Mouse (Mus musculus) brain, adult 2 months (tissue): ENCODE results near the gene Ism2.

Source experiments
- DNase-seq: peaks from one replicate; pipeline ENCODE4 v3.0.0; 2011; ENCODE audit warnings: low read depth, low spot score

The Ism2 gene

DNA sequence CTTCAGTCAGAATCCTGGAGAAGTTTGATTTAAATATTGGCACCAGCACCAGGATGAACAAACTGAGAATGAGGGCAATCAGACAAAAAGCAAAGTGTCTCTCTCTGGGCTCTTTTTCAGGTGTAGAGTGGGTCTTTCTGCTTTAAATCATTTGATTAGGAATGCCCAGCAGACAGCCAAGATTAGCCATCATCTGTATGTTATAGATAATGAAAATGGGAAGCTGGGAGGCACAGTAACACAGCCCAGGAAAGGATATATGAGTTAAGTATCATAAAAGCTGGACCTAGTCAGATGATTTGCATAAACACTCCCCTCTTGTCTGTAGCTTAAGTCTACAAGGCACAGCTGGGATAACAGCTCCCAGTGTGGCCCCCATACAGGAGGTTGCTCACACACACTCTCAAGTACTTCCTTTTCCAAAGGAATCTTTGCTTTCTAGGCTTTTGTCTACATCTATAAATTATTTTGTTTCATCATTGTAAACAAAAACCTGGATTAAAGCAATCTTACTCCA, 69.1 kb downstream of the Ism2 start:
- no peak for DNase-seq

DNA sequence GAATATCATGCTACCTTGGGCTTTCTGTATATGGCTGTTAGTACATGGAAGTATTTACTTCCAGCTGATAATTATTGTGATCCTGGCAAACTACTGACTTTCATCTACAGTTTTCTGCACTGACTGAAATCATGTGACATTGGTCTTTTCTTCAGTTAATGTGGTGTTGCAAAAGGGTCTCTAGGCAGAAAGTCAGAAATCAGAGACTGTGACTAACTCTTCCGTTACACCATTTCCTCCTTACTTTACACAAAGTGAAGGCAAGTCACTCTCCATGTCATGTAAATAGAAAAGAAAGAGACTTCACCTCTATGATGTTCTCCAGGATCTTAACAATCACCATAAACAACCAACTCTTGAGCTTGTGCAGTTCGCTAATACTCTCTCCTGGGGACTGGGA, 69.9 kb downstream of the Ism2 start:
- DNase-seq, result no peak
